Mouse (Mus musculus): ENCODE results near the gene Rbfox1. TPM values are rescaled to one million over a fixed set of nuclear protein-coding genes. Genes with fewer than 3 reads are reported as not detected.

Rbfox1 gene
- polyA plus RNA-seq, 3 experiments from 2014 or later = not detected

GRCm38 (mm10) chr16:6365793-6366192 is 480.6 kb downstream of the Rbfox1 start:
- no peak for ATAC-seq

GRCm38 (mm10) chr16:6366649-6367048 is 481.5 kb downstream of the Rbfox1 start:
- ATAC-seq = no peak

GRCm38 (mm10) chr16:6380924-6381323 is 495.8 kb downstream of the Rbfox1 start:
- ATAC-seq = no peak

GRCm38 (mm10) chr16:6381572-6381971 is 496.4 kb downstream of the Rbfox1 start:
- no peak for ATAC-seq

GRCm38 (mm10) chr16:6382712-6383111 is 497.6 kb downstream of the Rbfox1 start:
- no peak for ATAC-seq

- ATAC-seq = no peak
Measured at GRCm38 (mm10) chr16:6390278-6390930, 505.2 kb downstream of the Rbfox1 start.

GRCm38 (mm10) chr16:6396676-6397409 is 511.7 kb downstream of the Rbfox1 start:
- ATAC-seq = no peak

GRCm38 (mm10) chr16:6397635-6398034 is 512.5 kb downstream of the Rbfox1 start:
- ATAC-seq = no peak

- ATAC-seq = no peak
Measured at GRCm38 (mm10) chr16:6402816-6403215, 517.7 kb downstream of the Rbfox1 start.

- no peak for ATAC-seq
Measured at GRCm38 (mm10) chr16:6414846-6415245, 529.7 kb downstream of the Rbfox1 start.

GRCm38 (mm10) chr16:6421623-6422145 is 536.5 kb downstream of the Rbfox1 start:
- no peak for ATAC-seq

- no peak for ATAC-seq
Measured at GRCm38 (mm10) chr16:6423878-6424409, 538.8 kb downstream of the Rbfox1 start.

- ATAC-seq = no peak
Measured at GRCm38 (mm10) chr16:6424738-6425137, 539.6 kb downstream of the Rbfox1 start.

- no peak for ATAC-seq
Measured at GRCm38 (mm10) chr16:6427292-6428281, 542.4 kb downstream of the Rbfox1 start.

GRCm38 (mm10) chr16:6430981-6431380 is 545.8 kb downstream of the Rbfox1 start:
- ATAC-seq = no peak

GRCm38 (mm10) chr16:6436445-6436844 is 551.3 kb downstream of the Rbfox1 start:
- ATAC-seq = no peak

GRCm38 (mm10) chr16:6448250-6448649 is 563.1 kb downstream of the Rbfox1 start:
- no peak for ATAC-seq

GRCm38 (mm10) chr16:6455349-6455748 is 570.2 kb downstream of the Rbfox1 start:
- ATAC-seq = no peak

- ATAC-seq = no peak
Measured at GRCm38 (mm10) chr16:6479094-6479590, 594.0 kb downstream of the Rbfox1 start.

GRCm38 (mm10) chr16:6479616-6480410 is 594.7 kb downstream of the Rbfox1 start:
- ATAC-seq = no peak

- no peak for ATAC-seq
Measured at GRCm38 (mm10) chr16:6480411-6480728, 595.2 kb downstream of the Rbfox1 start.

- ATAC-seq = no peak
Measured at GRCm38 (mm10) chr16:6483628-6484027, 598.5 kb downstream of the Rbfox1 start.

Measured in inflammation-experienced regulatory T-cells, adult 6 months (primary cell).